Mouse (Mus musculus): Measurements from ENCODE around the gene Lrrc39. TPM values are rescaled to one million over a fixed set of nuclear protein-coding genes. Genes with fewer than 3 reads are reported as not detected.
A peak's percentile ranks its signal among the peaks of the same experiment; 100 is the strongest.

The Lrrc39 gene
- polyA plus RNA-seq, 1 experiment, result 0.08 TPM

DNA sequence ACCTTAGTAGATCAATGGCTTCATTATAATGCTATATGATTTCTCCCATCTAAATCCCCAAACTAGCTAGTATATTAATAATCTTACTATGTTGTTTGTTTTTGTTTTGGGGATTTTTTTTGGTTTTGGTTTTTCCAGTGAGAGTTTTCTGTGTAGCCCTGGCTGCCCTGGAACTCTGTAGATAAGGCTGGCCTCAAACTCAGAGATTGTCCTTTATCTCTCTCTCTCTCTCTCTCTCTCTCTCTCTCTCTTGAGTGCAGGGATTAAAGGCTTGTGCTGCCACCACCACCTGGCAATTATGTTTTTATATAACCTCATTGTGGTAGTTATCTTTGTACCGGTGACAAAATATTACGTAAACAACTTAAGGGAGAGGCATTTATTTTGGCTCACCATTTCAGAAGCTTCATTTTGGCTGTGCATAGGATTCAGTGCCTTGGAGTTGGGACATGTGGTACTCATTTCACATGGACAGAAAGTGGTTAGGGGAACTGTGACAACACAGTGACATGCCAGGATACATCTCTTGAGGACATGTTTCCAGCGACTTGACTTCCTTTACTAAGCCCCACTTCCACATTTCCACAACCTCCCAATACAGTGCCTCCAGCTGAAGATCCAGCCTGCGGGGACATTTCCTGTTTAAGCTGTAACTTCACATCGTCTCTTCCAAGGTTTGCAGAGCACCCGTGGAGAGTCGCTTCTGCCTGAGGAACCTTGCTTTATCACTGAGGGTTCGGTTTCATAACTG is 52.7 kb downstream of the Lrrc39 start:
- no peak for DNase-seq (ENCODE audit: low read depth)
- no peak for TF ChIP-seq POLR2A (IDR thresholded peaks at IDR 0.05; ENCODE audit: borderline replicate concordance, extremely low read depth, insufficient read depth, insufficient read length, poor library complexity, severe bottlenecking)
- no peak for TF ChIP-seq CTCF (IDR thresholded peaks at IDR 0.05; ENCODE audit: borderline replicate concordance, extremely low read depth, insufficient read depth, insufficient read length)

DNA sequence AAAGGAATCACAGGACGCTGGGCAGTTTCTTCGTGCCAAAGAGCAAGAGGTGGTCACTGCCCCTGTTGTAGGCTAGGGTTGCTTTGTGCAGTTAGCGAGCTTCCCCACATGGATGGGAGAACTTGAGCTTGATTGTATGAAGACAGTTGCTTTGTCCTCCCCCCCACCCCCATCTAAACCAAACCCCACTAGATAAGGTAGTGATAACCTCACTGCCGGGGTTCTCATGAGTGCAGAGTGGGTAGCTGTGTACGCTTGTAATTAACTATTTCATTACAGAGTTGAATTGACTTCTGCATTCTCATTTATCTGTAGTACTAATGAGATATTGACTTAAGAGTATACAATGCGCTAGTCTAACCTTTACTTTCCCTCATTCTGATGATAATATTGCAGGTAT is 56.1 kb downstream of the Lrrc39 start:
- TF ChIP-seq POLR2A (IDR thresholded peaks at IDR 0.05; ENCODE audit: borderline replicate concordance, extremely low read depth, insufficient read depth, insufficient read length, poor library complexity, severe bottlenecking) (no peak), CTCF (IDR thresholded peaks at IDR 0.05; ENCODE audit: borderline replicate concordance, extremely low read depth, insufficient read depth, insufficient read length) (no peak)
- no peak for DNase-seq (ENCODE audit: low read depth)

DNA sequence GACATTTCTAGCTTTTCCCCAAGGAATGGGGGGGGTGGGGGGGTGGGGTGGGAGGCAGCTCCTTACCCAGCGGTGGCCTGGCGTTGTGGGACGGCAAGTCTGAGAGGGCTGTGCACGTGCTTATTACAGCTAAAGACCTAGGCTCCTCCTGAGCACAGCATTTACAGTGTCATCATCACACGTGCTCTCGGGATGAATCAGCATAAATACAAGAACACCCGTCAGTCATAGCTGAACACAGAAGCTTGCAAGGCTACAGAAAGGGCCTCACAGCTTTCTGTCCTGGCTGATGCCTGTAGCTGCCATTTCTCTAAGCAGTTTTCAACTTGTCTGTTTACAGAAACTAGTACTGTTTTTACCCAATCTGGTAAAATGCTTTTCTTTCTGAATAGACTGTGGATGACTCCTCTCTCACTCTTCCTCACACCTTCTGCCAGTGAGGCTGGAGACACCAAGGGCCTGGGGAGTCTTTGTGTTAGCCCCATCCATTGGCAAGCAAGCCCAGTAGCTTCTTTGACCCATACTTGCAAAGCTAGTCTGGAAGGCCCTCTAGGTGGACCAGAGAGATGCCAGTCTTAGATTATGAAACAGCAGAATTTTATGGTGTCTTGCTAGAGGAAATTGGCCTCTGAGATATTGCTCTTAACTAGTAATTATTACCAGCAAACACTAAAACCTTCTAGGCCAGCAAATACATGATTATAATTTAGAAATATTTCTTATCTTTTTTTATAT is 58.0 kb downstream of the Lrrc39 start:
- DNase-seq (ENCODE audit: low read depth), result no peak
- TF ChIP-seq CTCF (IDR thresholded peaks at IDR 0.05; ENCODE audit: borderline replicate concordance, extremely low read depth, insufficient read depth, insufficient read length) (no peak), POLR2A (IDR thresholded peaks at IDR 0.05; ENCODE audit: borderline replicate concordance, extremely low read depth, insufficient read depth, insufficient read length, poor library complexity, severe bottlenecking) (no peak)

DNA sequence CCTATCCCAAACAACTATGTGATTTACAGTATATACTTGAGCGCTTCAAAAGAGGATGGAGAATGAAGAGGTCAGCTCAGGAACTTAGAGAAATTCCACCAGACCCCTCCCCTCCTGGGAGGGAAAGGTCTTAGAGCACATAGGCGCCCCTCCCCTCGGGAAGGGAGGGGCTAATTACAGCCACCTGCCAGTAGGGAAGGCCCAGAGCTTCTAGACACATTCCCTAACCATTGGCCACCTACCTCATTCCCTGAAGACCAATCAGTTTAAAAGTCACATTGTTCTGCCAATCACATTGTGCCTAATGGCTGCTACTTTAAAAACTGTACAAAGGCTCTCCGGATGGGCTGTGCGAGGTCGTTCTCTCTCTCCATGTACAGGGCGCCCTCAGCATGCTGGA is 59.9 kb downstream of the Lrrc39 start:
- DNase-seq (ENCODE audit: low read depth), result no peak
- TF ChIP-seq CTCF (IDR thresholded peaks at IDR 0.05; ENCODE audit: borderline replicate concordance, extremely low read depth, insufficient read depth, insufficient read length) (no peak), POLR2A (IDR thresholded peaks at IDR 0.05; ENCODE audit: borderline replicate concordance, extremely low read depth, insufficient read depth, insufficient read length, poor library complexity, severe bottlenecking) (no peak)

DNA sequence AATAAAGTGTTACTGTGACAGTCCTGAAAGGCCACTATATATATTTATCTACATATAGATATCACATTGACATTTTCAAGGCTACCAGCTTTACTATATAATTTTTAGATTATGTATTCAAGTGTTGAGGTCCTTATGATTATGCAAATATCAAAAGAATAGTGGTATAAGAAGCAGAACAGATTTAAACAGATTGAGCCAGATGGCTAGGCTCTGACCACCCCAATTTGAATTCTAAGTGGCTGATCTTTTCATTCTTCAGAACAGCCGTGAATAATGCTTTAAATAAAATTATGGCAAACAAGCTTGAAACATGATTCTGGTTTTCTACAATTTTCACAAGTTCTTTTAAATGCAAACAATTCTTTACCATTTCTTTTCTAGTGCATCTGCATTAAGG is 68.7 kb downstream of the Lrrc39 start:
- DNase-seq (ENCODE audit: low read depth), result peak; percentile 31
- no peak for TF ChIP-seq CTCF (IDR thresholded peaks at IDR 0.05; ENCODE audit: borderline replicate concordance, extremely low read depth, insufficient read depth, insufficient read length)
- TF ChIP-seq POLR2A (IDR thresholded peaks at IDR 0.05; ENCODE audit: borderline replicate concordance, extremely low read depth, insufficient read depth, insufficient read length, poor library complexity, severe bottlenecking), result no peak

Other genes with a start within 250 kb of the Lrrc39 start
- gene Cdc14a, start 138.9 kb upstream of the Lrrc39 start, polyA plus RNA-seq (2012; rRNA removed), result 6.5 and 8.5 TPM in 2 replicates
- 88.2 and 90.0 TPM in 2 replicates for gene Rtca, start 54.8 kb upstream of the Lrrc39 start, polyA plus RNA-seq (2012; rRNA removed)
- 11.2 TPM in 2 replicates for gene Dbt, start 49.9 kb upstream of the Lrrc39 start, polyA plus RNA-seq (2012; rRNA removed)
- 10.4 and 10.7 TPM in 2 replicates for gene Sass6, start 32.0 kb downstream of the Lrrc39 start, polyA plus RNA-seq (2012; rRNA removed)
- gene Trmt13, start 51.6 kb downstream of the Lrrc39 start, polyA plus RNA-seq (2012; rRNA removed), result 25.3 and 27.2 TPM in 2 replicates
- gene Mfsd14a, start 99.7 kb downstream of the Lrrc39 start, polyA plus RNA-seq (2012; rRNA removed), result 38.8 and 44.9 TPM in 2 replicates
- gene Gm43191, start 118.3 kb downstream of the Lrrc39 start, polyA plus RNA-seq (2012; rRNA removed), result not detected in 2 replicates
- gene Slc35a3, start 149.9 kb downstream of the Lrrc39 start, polyA plus RNA-seq (2012; rRNA removed), result 10.0 and 10.4 TPM in 2 replicates
- 11.4 and 18.0 TPM in 2 replicates for gene Agl, start 245.2 kb downstream of the Lrrc39 start, polyA plus RNA-seq (2012; rRNA removed)

All from brain, embryonic 14.5 days (tissue).